Mouse (Mus musculus): ENCODE measurements around the gene Mrpl27. TPM values are rescaled to one million over a fixed set of nuclear protein-coding genes. Genes with fewer than 3 reads are reported as not detected.
"Not testable (repeated sequence)": the region's sequence is repeated elsewhere in the genome, so short reads cannot be mapped to it uniquely, and the experiment has no call there.

Mrpl27 gene
- 10 to 100 TPM; 60.9 to 62.7 TPM for total RNA-seq (2021)
- long read RNA-seq, experiment 1, transcript Mrpl27-201 (4 exons, 756 nt), result major isoform, 44 of 53 reads
- long read RNA-seq, experiment 1, partial matches to known transcripts, result 1 of 53 reads
- long read RNA-seq, experiment 1, other reads (novel, unspliced or antisense), result 5 of 53 reads
- long read RNA-seq, experiment 2, transcript Mrpl27-201 (4 exons, 756 nt), result major isoform, 42 of 47 reads
- long read RNA-seq, experiment 2, partial matches to known transcripts, result 0 of 47 reads
- long read RNA-seq, experiment 2, other reads (novel, unspliced or antisense), result 5 of 47 reads

DNA sequence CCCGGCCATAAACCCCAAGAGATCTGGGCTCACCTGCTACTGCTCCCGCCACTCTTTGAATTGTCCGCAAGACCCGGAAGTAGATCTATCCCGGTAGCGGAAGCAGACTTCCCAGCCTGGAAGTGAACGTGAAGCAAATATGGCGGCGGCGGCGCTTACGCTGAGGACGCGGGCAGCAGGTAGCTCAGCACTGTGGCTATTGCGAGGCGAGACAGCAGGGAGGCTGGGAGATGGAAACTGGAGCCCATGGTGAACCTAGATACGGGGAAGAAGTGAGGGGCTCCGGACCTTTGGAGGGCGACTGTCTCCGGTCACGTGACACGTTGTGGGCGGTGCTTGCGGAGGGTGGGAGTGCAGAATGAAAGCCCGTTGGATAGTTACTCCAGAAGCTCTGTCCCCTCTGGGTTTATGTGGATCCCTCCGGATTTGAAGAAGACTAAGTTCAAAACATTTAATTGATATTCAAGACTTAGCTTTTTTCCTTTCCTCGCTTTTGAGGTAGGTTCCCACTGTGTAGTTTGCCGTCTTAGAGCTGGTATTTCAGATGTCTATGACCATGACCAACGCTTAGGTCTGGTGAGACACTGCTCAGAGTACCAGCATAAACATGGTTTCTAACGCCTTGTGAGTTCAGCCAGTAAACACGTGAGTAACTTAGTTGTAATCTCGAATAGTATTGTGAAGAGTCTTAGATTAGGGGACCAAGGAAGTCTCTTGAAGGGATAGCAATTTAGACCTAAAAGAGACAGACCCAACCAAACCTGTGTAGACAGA is at the start of gene Mrpl27, which contains the start of gene Eme1:
Gene Mrpl27 (plus strand): TSS at position 105 of the 774 bp plus-strand sequence.
Gene Eme1 (minus strand): TSS at position 302 of the 774 bp plus-strand sequence.
- peak; percentile 90 to 97 for DNase-seq

GRCm38 (mm10) chr11:94610744-94611740 is 42.5 kb upstream of the Mrpl27 start:
- no peak for DNase-seq

- no peak for DNase-seq
These were observed 39.0 kb upstream of the Mrpl27 start for GRCm38 (mm10) chr11:94614603-94615002.

GRCm38 (mm10) chr11:94615494-94615893 is 38.1 kb upstream of the Mrpl27 start:
- no peak for DNase-seq

DNA sequence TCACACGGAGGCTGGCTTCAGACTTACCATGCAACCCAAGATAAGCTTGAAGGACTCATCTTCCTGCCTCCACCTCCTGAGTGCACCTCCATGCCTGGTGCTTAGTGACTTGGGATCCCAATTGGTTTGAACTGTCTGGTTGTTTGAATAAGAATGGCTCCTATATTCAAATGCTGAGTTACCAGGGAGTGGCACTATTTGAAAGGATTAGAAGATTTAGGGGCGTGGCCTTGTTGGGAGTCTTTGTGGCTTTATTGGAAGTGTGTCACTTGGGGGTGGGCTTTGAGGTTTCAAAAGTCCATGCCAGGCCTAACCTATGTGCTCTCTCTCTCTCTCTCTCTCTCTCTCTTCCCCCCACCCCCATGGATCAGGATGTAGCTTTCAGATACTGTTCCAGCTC is 35.9 kb upstream of the Mrpl27 start:
- DNase-seq, result no peak

- DNase-seq, result no peak
These were observed 32.7 kb upstream of the Mrpl27 start for GRCm38 (mm10) chr11:94620766-94621457.

- DNase-seq, result no peak
These were observed 32.1 kb upstream of the Mrpl27 start for GRCm38 (mm10) chr11:94621458-94621852.

DNA sequence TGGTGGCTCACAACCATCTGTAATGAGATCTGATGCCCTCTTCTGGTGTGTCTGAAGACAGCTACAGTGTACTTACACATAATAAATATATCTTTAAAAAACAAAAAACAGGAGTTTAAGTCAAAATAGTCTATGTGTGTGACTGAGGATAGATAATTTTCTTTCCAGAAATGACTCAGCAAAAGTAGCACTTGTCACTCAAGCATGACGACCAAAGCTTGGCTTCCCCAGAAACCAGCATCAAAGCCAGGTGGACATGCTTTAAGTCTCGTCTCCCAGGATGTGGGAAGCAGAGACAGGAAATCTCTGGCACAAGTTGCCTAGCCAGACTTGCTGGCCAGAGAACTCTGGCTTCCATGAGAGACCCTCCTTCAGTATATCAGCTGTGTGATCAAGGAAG is 31.4 kb upstream of the Mrpl27 start:
- no peak for DNase-seq

- DNase-seq, result peak; percentile 95
These were observed 24.2 kb upstream of the Mrpl27 start, which contains the start of gene Lrrc59 for GRCm38 (mm10) chr11:94629199-94629883. Gene Lrrc59, plus strand, starts transcription at chr11:94629767.

DNA sequence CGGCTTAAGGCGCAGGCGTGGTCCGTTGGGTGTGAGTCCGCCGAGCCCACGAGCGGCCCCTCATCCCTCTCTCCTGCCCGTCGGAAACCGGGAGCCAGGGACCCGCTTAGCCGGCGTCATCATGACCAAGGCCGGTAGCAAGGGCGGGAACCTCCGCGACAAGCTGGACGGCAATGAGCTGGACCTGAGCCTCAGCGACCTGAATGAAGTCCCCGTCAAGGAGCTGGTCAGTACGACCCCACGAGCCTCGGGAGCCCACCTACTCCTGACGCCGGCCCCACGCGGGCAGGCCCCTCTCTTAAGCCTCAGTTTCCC is 23.7 kb upstream of the Mrpl27 start:
- no peak for DNase-seq

GRCm38 (mm10) chr11:94630199-94631011 is 23.2 kb upstream of the Mrpl27 start:
- peak; percentile 65 to 75 for DNase-seq

GRCm38 (mm10) chr11:94631969-94632368 is 21.6 kb upstream of the Mrpl27 start:
- DNase-seq, result no peak

DNA sequence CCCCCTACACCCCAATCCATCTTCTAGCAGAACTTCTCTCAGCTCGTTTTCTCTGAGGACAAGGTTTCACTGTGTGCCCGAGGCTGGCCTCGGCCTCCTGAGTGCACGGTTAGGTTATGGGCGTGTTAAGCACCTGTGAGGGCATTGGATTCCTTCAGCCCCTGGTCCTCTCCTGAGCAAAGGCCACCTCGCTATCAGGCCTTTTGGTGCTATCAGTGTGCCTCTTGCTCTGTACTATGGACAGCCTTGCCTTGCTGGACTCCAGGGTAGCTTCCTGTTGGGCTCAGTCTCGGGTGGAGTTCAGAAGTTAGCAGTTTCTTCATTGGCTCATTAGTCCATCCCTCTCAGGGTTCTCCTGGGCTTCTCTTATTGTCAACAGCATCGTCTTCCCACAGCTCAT is 20.6 kb upstream of the Mrpl27 start:
- no peak for DNase-seq

- DNase-seq, result no peak
These were observed 19.1 kb upstream of the Mrpl27 start for GRCm38 (mm10) chr11:94634431-94634830.

DNA sequence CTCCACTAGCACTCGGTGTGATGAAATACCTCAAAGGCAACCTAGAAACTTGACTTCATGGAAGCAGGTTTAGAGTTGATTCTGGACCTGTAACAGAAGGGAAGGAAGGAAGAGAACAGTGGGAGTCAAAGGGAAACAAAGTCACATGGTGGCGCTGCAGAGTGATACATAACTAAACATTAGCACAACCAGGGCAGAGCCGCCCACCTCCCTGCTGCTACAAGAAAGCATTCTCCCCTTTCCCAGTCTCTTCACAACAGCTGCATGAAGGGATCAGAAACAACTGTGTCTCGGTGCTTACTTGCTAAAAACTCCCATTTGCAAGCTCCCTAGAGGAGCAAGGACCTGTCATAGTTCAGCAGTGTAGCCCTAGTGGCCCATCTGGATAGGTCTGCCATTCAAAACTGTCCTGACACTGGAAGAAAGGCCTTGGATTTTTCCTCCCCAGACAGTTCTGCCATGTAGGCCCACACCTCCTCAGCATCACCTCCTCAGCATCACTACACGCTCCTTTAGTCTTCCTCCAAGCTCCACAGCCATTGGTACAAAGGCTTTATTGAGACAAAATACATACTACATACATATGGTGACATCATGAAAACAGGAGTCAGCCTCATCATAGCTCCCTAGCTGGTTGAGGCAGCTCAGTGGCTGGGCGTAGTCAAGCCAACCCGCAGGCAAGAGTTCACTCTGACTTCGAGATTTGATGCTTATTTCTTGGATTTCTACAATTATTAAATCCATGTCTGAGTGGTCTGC is 8.9 kb upstream of the Mrpl27 start:
- no peak for DNase-seq

GRCm38 (mm10) chr11:94646457-94646856 is 7.1 kb upstream of the Mrpl27 start:
- no peak for DNase-seq

DNA sequence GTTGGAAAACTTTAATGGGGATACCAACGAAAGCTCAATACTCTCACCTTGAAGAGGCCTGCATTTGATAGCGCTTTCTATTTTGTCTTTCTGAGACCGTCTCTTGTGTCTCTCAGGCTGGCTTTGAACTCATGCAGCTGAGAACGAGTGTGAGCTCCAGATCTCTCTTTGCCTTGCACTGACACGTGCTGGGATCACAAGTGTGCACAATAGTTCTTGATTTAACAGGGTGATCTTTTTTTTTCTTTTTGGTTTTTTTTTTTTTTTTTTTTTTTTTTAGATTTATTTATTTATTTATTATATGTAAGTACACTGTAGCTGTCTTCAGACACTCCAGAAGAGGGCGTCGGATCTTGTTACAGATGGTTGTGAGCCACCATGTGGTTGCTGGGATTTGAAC is 2.3 kb upstream of the Mrpl27 start:
- DNase-seq, result not testable (repeated sequence)

GRCm38 (mm10) chr11:94652973-94653372 is 594 bp upstream of the Mrpl27 start:
- DNase-seq, result no peak

GRCm38 (mm10) chr11:94661344-94661743 is 7.8 kb downstream of the Mrpl27 start:
- no peak for DNase-seq
